Comparison of ENCODE assay signal across 8 mouse cellular contexts in genomic region chrX:96130139-96130538, GRCm38 (mm10). TPM values are rescaled to one million over a fixed set of nuclear protein-coding genes. Genes with fewer than 3 reads are reported as not detected.
DNase-seq lines count a peak whose midpoint lies in the region; ATAC-seq lines count a peak whose summit lies in the region.

No protein-coding gene starts in this region.

- H3K36me3 ChIP-seq in heart, embryonic 16.5 days (ENCODE audit: control insufficient read depth, insufficient read depth): no peaks in the 10 kb centered on the region
- no peaks in the 10 kb centered on the region for H3K36me3 ChIP-seq in liver, embryonic 11.5 days (ENCODE audit: control insufficient read depth, insufficient read depth, low read length)

- no peak overlapping the region for H3K4me3 ChIP-seq in heart, embryonic 16.5 days (ENCODE audit: low read length)
- no peak overlapping the region for H3K4me3 ChIP-seq in liver, embryonic 11.5 days (ENCODE audit: low read depth, low read length)

- peak; percentile 83 for ATAC-seq in heart, embryonic 16.5 days (replicated peaks; ENCODE audit: extremely low read depth, insufficient read depth, low FRiP score)
- ATAC-seq in liver, embryonic 11.5 days (replicated peaks; ENCODE audit: low FRiP score): peak; percentile 77

- no peaks in the 10 kb centered on the region for H3K27me3 ChIP-seq in heart, embryonic 16.5 days (ENCODE audit: control insufficient read depth, insufficient read depth, low read length)
- no peaks in the 10 kb centered on the region for H3K27me3 ChIP-seq in liver, embryonic 11.5 days (replicated peaks; ENCODE audit: control insufficient read depth, insufficient read depth, low read length)

- peak overlapping the region; percentile 76 for H3K27ac ChIP-seq in heart, embryonic 16.5 days (ENCODE audit: low read length)
- peak overlapping the region; percentile 32; the same call in 1 of the 2 replicates for H3K27ac ChIP-seq in liver, embryonic 11.5 days (ENCODE audit: low read depth, low read length)

- peaks cover 40% of the 10 kb centered on the region for H3K4me1 ChIP-seq in heart, embryonic 16.5 days (ENCODE audit: control insufficient read depth, insufficient read depth, low read length)
- peaks cover 10% of the 10 kb centered on the region for H3K4me1 ChIP-seq in liver, embryonic 11.5 days (replicated peaks; ENCODE audit: control insufficient read depth, insufficient read depth, low read length)

- H3K9me3 ChIP-seq in heart, embryonic 16.5 days (replicated peaks; ENCODE audit: control insufficient read depth, low read length): no peaks in the 10 kb centered on the region
- no peaks in the 10 kb centered on the region for H3K9me3 ChIP-seq in liver, embryonic 11.5 days (ENCODE audit: control insufficient read depth, low read length)

- no peak overlapping the region for H3K9ac ChIP-seq in heart, embryonic 16.5 days (ENCODE audit: low read length)
- H3K9ac ChIP-seq in liver, embryonic 11.5 days (ENCODE audit: low read depth, low read length): no peak overlapping the region

- peak overlapping the region; percentile 50 for H3K4me2 ChIP-seq in heart, embryonic 16.5 days (ENCODE audit: low read depth, low read length)
- H3K4me2 ChIP-seq in liver, embryonic 11.5 days: peak overlapping the region; percentile 52

- DNase-seq in embryo, embryonic 10 days (ENCODE audit: low spot score): peak; percentile 8
- DNase-seq in embryo, embryonic 9.5 days (ENCODE audit: extremely low spot score): no peak
- peak; percentile 57 for DNase-seq in adrenal gland, postnatal 14 days
- no peak for DNase-seq in liver, embryonic 11.5 days (ENCODE audit: low spot score)
- DNase-seq in spleen, adult 12 weeks (ENCODE audit: low spot score): peak; percentile 47
- DNase-seq in urinary bladder, adult 18-20 months (ENCODE audit: low spot score in 2 of 2): no peak
- no peak for DNase-seq in ovary, postnatal 14 days (ENCODE audit: low spot score)

- 18% methylated on average over 5 of the region's 5 CpGs for WGBS in heart, embryonic 16.5 days
- 25% methylated on average over 5 of the region's 5 CpGs for WGBS in liver, embryonic 11.5 days

RNA-seq across cellular contexts. Expression of gene Msn, which starts 34.3 kb away (rescaled TPM):
- 147 and 191 TPM in 2 replicates for total RNA-seq in adrenal gland, postnatal 14 days (2021)
- 192 and 203 TPM in 2 replicates for polyA plus RNA-seq in heart, embryonic 16.5 days (2015; fragmentation: Nextera tagmentation; extraction: Ambion mirVana)
- 116 and 131 TPM in 2 replicates for polyA plus RNA-seq in liver, embryonic 11.5 days (2014; fragmentation: Nextera tagmentation; extraction: Ambion mirVana)

Comparison
In these comparisons a context has a peak if more than half of its experiments do, and no peak if none do; other contexts are left out.
1. DNase-seq: peak in embryo, embryonic 10 days (single experiment), adrenal gland, postnatal 14 days (single experiment) and spleen, adult 12 weeks (single experiment); none in embryo, embryonic 9.5 days (single experiment), liver, embryonic 11.5 days (single experiment), urinary bladder, adult 18-20 months (0 of 2) and ovary, postnatal 14 days (single experiment).